Mouse (Mus musculus): ENCODE measurements at regions not wholly inside any gene's neighbourhood (a gene's known extent, or its start where the extent isn't known, plus 50 kb on each side); places are given as distances from the start of the nearest gene placed in this dataset.

DNA sequence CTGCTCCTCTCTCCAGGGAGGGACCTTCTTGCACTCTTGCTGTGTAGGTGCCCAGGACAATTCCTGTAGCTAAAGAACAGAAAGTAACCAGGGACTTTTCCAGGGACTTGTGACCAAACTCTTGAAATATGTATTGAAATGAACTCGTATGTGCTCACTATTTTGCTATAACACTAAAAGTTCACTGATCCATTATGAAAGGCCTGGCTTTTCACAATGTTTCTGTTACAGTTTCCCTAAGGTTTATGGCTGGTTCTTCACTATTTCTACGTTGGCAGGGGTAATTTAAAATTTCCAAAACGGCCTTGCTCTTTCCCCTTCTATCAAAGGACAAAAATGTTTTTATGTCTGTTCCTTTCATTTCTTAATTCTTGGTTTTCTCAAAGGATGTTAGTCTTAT, 90.2 kb upstream of the Sptbn1 start:
- no peaks in the 10 kb centered on the region for H3K4me1 ChIP-seq (ENCODE audit: insufficient read depth)
- ATAC-seq (no peak), DNase-seq (no peak)
- H3K27me3 ChIP-seq (ENCODE audit: insufficient read depth, low read length): no peaks in the 10 kb centered on the region
- H3K9ac ChIP-seq: no peak overlapping the region
- no peaks in the 10 kb centered on the region for H3K9me3 ChIP-seq (ENCODE audit: low read length)
- H3K36me3 ChIP-seq (ENCODE audit: insufficient read depth): no peaks in the 10 kb centered on the region
- no peak overlapping the region for H3K4me2 ChIP-seq (ENCODE audit: low read depth)
- no peak for TF ChIP-seq CTCF (IDR thresholded peaks at IDR 0.05; ENCODE audit: low read depth)
- 76% methylated on average over 3 of the region's 3 CpGs for WGBS
- no peak overlapping the region for H3K4me3 ChIP-seq (ENCODE audit: low read depth, low read length)
- H3K27ac ChIP-seq (ENCODE audit: low read depth, low read length): no peak overlapping the region

DNA sequence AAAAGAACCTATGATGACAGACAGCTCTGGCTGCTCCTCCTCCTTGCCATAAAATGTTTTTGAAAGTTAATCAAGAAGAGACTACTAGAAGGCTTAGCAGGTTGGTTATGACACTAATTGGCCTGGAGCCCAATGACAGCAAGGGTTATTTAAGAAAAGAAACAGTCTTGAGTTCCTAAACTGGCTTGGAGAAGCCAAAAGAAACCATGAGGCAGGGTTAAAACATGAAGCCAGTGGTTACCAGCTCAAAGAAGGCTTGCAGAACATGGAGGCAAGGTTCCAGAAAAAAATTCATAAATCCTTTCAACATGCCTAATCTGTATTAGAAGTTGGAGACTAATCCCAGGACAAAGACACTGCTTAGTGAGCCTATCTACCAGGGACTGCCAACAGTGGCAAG, 87.4 kb upstream of the Sptbn1 start:
- H3K9me3 ChIP-seq (ENCODE audit: low read length): no peaks in the 10 kb centered on the region
- no peak overlapping the region for H3K4me3 ChIP-seq (ENCODE audit: low read depth, low read length)
- no peak for TF ChIP-seq CTCF (IDR thresholded peaks at IDR 0.05; ENCODE audit: low read depth)
- H3K36me3 ChIP-seq (ENCODE audit: insufficient read depth): no peaks in the 10 kb centered on the region
- ATAC-seq: no peak
- H3K4me2 ChIP-seq (ENCODE audit: low read depth): no peak overlapping the region
- H3K27ac ChIP-seq (ENCODE audit: low read depth, low read length): no peak overlapping the region
- no peaks in the 10 kb centered on the region for H3K27me3 ChIP-seq (ENCODE audit: insufficient read depth, low read length)
- no peaks in the 10 kb centered on the region for H3K4me1 ChIP-seq (ENCODE audit: insufficient read depth)
- no peak overlapping the region for H3K9ac ChIP-seq
- DNase-seq: no peak

DNA sequence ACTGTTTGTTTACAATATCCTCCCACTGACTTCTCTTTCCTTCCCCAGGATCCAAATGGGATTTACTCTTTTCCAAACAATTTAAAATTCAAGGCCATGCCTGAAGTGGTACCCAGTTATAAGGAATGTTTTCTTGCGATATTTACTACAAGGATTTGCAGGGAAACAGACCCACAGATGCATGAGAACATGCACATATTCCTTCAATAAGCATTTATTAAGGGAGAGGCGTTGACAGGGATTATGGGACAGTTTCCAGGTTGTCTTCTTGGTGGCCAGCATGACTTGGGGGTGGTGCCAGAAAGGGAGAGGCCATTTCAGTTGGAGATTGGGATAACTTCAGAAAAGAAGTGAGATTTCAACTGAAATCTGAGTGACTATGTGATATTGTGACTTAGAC, 58.4 kb upstream of the Sptbn1 start:
- H3K9ac ChIP-seq: no peak overlapping the region
- WGBS: 68% methylated on average over 2 of the region's 2 CpGs
- ATAC-seq: no peak

More for the DNA sequence above, 58.4 kb upstream of the Sptbn1 start:
- H3K36me3 ChIP-seq (ENCODE audit: insufficient read depth): no peaks in the 10 kb centered on the region
- H3K4me2 ChIP-seq (ENCODE audit: low read depth): no peak overlapping the region
- H3K4me1 ChIP-seq (ENCODE audit: insufficient read depth): no peaks in the 10 kb centered on the region
- no peak for DNase-seq
- no peak overlapping the region for H3K4me3 ChIP-seq (ENCODE audit: low read depth, low read length)
- no peak overlapping the region for H3K27ac ChIP-seq (ENCODE audit: low read depth, low read length)
- TF ChIP-seq CTCF (IDR thresholded peaks at IDR 0.05; ENCODE audit: low read depth): no peak
- no peaks in the 10 kb centered on the region for H3K9me3 ChIP-seq (ENCODE audit: low read length)
- H3K27me3 ChIP-seq (ENCODE audit: insufficient read depth, low read length): no peaks in the 10 kb centered on the region
